Mouse (Mus musculus) ovary, adult 18-20 months (tissue): ENCODE measurements around the gene 1600014C10Rik.

Experiments
- DNase-seq: peaks from one replicate; pipeline ENCODE4 v3.0.0; 2022; ENCODE audit warnings: low spot score, mixed read lengths

1600014C10Rik gene

DNA sequence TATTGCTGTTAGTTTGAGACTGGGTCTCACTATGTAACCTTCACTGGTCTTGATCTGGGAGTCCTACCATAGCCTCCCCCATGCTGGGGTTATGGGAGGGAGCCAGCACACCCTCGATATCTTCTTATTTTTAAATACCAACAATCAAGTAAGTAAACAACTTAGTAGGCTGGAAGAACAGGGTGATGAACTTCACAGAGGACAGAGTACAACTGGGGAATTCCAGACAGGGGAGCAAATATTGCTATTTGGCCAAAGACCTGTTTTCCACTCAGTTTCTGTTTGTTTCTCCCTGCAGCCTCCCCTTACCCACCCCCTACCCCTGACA is 1.4 kb downstream of the 1600014C10Rik start:
- DNase-seq: no peak

DNA sequence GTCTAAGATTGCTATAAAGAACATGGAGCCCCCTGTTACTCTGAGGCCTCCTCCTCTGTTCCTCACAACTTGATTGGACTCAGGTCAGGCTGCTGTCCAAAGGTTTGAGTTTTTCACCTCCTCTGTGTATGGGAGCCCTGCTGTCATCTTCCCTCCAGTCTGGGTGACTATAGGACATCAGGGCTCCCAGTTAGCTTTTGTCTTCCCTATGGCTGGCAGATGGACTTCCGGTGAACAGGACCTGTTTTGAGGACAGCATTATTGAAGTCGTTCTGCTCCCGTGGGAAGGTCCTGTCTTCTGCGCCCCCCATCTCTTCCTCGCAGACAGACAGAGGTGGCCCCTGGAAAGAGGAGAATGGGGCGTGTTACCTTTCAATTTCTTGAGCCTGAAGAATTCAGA is 1.8 kb downstream of the 1600014C10Rik start:
- no peak for DNase-seq

DNA sequence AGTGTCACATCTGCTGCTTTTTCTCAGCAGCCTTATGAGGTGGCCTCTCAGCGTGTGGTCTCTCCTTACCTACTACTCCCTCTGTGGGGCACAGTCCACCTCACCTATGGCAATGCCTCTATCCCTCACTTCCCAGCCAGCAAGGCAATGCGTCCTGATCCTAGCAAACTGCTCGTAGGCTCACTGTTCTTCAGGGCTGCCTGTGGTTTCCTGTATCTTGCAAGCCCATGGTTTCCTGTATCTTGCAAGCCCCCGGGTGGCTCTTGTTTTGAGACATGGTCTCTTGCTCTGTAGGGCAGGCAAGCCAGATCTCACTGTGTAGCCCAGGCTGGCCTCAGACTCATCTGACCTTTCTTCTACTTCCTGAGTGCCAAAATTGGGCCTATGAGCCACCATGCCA is 3.8 kb downstream of the 1600014C10Rik start:
- DNase-seq: no peak

DNA sequence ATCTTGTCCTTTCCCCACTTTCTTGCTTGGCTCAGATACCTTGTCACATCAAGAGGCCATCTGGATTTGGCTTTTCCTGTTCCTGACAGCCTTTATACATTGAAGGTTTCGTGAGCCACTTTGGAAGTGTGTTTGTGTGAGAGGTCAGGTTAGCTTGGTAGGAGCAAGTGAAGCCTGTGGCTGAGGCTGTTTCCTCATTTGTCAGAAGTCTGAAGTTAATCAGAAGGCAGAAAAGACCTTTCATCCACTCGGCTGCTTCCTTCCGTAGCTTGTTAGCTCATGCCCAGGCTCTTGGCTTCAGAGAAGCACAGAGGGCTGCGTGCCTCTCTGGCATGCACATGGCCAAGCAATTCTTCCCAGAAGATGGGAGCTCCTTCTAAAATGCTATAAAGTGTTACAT is 4.8 kb downstream of the 1600014C10Rik start:
- DNase-seq: no peak

DNA sequence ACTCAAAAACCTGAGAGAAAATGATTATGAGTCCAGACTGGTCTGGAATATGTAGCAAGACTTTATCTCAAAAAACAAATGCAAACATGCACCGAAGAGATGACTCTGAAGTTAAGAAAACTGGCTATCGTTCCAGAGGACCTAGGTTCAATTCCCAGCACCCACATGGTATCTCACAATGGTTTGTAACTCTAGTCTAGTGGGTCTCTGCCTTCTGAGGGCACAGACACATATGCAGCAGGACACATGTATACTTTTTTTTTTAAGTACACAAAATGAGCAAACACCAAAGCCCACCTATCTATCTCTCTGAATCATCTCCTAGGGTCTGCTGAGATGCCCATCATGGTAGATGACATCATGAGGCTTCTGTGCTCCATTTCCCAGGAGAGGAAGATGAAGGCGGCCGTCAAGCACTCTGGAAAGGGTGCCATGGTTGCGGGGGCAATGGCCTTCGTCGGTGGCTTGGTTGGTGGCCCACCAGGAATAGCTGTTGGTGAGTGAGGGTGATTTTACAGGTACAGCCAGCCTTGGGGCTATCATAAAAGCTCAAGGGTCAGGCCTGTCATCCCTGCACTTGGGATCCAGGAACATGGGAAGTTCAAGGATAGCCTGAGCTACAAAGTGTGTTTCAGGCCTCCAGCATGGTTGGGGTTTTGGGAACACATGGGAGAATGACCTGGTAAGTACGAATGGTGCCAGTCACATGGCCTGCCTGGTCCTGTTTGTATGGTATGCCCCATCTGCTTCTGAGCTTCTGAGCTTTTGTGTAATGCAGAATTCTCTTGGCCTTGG is 5.5 kb downstream of the 1600014C10Rik start:
- DNase-seq: no peak

DNA sequence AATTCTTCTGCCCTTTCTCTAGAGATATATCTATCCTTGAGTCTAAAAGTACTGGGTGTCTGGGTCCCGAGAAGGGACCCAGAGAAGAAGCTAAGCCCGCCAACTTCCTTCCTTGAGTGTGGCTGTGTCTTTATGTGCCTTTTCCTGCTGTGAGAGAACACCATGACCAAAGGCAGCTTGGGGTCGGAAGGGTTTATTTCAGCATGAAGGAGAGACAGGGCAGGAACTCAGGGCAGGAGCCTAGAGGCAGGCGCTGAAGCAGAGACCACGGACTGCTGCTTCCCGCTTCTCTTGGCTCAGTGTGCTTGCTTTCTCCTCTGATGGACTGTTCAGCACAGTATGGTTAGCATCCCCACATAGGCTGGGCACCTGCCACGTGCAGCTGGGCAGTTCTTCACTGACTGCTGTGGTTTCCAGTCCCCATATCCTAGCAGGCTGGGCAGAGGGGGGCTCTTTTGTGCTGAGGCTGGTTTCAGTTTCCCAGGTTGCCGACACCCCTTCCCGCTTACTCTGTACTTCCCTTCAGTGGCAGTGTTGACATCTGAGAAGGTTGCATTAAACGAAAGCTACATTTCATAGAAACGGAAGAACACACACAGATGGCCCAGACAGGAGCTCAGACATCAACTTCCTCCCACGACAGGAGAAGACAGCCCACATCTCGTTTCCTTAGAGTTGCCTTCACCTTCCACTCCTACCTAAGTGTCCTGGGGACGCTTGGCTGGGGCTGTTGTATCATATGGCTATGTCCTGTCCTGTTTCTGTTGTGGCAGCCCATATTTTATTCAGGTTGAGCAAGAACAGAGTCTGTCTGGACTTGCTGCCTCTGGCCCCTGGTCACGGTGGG is 6.3 kb downstream of the 1600014C10Rik start:
- DNase-seq: no peak

DNA sequence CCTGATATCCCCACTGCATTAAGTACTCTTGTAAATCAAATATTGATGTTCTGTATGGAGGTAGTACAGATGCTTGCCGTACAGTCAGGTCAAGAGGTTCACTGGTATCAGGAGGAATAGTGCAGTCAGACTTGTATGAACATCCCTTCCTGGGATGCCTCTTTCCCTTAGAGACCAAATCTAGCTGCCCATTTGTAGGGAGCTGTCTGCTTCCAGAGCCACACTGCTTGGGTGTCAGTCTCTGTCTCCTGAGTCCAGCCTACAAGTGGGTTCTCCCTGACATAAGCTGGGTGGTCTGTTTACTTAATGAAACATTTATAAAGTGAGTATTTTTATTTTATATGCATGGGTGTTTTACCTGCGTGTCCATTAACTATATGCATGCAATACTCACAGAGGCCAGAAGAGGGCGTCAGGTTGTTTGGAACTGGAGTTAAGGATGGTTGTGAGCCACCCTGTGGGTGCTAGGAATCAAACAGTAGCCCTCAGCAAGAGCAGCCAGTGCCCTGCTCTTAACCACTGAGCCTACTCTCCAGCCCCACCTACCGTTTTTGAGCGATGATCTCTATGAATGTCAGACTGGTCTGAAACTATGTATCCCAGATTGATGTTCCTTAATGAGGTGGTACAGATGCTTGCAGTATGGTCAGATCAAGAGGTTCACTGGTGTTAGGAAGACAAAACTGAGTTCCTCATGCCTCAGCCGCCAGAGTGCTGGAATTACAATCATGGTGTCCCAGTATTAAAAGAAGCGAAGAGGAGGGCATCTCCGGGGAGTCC is 7.2 kb downstream of the 1600014C10Rik start:
- no peak for DNase-seq

DNA sequence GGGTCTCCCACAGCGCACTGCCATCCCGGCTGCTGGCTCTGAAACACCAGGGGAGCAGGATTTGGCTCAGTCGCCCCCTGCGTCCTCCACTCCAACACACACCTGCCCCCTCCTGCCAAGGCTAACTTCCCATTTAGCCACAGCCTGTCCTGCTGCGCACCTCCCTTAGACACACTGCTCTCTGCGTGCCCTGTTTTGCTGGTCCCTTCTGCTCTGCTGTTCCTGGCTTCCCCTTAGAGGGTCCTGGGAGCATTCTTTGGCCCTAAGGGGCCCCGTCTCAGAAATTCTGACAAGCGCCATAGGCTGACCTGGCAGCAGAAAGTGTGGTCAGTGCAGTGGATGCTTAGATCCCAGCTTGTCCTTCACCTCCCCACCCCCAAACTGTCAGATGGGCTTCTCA is 8.1 kb downstream of the 1600014C10Rik start:
- no peak for DNase-seq

DNA sequence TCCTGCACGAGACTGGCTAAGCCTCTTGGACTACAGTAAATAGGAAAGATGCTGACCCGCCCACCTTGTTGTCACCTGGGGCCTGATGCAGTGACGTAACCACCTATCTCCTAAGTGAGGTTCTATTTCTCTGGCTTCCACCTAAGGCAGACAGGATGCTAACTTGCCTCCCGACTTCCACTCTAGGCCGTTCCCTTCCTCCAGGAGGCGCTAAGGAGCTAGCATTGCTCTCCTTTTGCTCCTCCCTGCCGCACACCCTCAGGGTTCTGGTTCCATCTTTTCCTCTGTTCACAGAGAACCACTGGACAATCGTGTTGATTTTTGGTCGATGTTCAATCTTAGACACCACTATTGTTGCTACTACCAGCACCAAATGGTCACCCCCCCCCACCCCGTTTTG is 8.6 kb downstream of the 1600014C10Rik start:
- DNase-seq: no peak

DNA sequence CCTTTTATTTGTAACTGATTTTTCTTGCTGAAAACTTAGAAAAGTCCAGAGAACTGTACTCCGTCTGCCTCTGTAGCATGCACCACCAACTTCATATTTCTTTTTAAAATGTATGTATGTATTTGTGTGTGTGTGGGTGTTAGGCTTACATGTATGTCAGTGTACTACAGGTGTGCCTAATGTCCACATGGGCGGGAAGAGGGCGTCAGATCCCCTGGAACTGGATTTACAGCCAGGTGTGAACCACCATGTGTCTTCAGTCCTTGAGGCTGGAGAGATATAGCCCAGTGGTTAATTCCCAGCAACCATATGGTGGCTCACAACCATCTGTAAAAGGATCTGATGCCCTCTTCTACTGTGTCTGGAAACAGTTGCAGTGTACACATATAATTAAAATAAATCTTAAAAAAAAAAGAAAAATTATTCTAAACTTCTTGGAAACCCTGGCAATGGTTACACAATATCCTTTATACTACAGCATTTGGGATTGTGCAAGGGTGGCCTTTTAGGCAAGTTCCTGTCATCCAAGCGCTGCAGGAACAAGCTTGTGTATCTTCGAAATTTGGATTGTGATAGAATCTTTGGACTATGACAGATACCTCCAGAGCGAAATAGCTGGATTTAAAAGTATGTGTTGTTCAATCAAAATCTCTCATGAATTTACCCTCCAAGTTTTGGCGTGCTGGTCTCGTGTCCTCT is 17.0 kb downstream of the 1600014C10Rik start:
- no peak for DNase-seq

DNA sequence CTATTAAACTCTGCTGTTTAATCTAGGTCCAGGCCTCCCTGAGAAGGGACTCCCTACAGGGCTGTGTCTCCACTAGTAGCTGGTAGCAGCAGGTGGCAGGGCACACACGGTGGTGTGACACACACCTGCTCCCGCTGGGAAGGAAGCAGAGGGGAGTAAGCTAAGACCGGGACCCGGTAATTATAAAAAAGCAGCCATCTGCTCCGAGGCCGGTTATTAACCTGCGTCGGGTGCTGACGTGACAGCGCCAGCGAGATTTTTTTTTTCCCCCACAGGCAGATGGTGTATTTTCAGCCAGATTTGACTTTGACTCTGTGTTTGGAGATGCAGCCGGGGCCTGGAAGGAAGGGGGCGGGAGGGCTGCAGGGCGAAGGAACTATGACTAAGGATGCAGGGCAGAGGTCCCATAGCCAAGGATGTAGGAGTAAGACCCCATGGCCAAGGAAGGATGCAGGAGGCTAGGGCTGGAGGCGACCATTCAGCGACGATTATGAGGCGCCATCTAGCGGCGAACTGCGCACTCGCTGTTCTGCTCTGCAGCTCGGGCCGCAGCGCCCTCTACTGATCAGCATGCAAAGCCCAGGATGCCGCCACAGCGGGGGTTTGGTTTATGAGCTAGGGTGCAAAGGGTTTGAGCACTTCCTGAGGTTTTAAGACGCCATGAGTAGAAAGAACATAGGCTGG is 17.7 kb downstream of the 1600014C10Rik start:
- DNase-seq: peak; percentile 40

DNA sequence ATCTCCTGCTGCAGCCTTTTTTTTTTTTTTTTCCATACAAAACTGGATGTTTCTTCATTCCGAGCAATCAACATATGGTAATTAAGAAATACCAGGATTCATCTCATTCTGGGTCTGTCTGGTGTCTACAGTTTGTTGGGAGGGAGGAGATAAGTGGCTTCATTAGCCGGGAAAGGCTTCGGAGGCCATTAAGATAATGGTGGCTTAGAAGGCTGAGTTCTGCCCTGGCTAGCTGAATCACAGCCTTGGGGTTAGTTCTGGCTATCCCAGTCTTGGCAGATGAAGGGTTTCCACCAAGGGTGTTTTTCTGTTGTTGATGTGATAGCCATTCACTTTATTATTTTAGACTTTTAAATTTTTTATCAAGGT is 18.3 kb downstream of the 1600014C10Rik start:
- DNase-seq: no peak

DNA sequence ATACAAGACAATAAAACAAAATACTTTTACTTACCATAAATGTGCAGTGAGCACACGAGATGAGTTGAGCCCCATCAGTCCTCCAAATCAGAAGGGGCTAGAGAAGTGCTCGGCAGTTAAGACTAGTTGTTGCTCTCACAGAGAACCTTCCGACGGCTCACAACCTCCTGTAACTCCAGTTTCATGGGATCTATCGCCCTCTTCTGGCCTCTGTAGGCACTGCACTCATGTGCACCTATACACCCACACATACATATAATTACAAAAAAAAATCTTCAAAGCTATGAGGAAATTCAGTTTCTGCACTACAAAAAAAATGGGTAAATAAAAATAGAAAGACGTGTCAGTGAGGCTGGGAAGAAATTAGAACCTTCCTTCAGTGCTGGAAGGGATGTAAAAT is 21.3 kb downstream of the 1600014C10Rik start:
- no peak for DNase-seq

DNA sequence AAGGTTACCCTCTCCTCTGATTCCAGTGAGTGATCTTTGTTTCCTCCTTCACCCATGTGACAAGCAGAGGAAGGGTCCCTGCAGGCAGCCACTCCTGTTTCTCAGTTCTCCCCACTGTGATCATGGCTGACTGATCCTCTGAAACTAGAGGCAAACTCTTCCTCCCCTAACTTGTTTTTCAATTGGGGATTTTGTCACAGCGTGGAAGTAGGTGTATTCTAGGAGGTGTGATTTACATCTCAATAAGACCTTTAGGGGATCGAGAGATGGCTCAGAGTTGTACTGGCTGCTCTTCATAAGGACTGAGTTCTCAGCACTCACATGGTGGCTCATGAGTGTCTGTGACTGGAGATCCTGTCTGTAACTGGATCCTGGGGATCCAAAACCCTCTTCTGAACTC is 22.8 kb downstream of the 1600014C10Rik start:
- DNase-seq: no peak

DNA sequence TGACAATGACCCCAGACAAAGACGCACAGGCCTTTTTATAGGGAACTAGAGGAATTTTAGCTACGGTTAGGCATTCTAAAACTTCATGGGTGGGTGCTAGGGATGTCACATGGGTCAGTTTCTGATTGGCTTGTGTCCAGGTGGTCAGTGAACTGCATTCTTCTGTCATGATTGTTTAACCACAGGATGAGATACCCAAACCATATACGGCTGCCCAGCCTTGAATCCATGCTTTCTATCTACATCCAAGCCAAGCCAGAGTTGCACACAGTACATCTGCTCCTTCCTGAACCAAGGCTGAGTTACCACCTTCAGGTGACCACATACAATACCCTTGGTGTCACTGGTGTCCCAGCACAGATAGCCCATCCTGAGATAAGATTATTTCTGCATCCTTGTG is 23.5 kb downstream of the 1600014C10Rik start:
- DNase-seq: peak; percentile 53

DNA sequence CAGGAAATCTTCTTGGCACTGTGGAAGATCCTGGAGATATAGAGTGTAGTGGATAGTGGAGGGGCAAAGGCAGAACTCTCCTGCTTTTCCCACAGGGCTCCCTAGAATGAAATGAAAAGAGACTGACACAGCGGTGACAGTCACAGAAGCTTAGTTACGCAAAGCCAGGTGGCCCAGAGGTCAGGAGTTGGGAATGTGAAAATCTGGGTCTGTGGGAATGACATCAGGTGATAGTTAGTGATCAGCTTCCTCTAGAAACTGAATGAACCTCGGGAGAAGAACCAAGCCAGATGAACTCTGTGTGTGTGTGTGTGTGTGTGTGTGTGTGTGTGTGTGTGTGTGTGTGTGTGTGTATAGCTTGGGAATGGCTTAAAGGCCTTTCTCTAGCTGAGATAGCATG is 26.0 kb downstream of the 1600014C10Rik start:
- DNase-seq: no peak

DNA sequence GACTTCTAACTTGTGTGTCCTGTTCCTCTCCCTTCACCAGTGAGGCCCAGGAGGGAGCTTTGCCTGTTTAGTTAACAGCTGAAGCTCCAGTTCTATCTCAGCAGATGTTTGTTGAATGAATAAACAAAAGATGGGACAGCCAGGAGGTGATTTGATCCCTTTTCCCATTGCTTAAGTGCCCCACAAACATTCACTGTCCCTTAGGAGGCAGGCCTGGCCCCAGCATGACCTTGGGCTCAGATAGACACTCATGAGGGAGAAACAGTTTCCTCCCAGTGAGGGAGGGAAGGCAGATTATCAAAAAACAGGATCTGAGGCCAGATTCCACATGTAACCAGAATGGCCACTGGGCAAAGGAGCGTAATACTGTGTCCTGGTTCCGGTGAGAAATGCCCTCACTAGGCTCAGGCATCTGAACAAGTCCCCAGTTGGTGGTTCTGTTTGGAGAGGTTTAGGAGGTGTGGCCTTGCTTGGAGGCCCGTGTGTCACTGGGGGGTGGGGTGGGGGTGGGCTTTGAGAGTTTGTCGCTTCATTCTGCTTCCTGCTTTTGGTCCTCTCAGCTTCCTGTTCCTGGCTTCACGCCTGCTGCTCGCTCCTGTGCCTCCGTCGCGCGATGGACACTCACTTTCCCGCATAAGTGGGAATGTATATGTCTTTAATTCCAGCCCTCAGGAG is 26.6 kb downstream of the 1600014C10Rik start:
- no peak for DNase-seq

DNA sequence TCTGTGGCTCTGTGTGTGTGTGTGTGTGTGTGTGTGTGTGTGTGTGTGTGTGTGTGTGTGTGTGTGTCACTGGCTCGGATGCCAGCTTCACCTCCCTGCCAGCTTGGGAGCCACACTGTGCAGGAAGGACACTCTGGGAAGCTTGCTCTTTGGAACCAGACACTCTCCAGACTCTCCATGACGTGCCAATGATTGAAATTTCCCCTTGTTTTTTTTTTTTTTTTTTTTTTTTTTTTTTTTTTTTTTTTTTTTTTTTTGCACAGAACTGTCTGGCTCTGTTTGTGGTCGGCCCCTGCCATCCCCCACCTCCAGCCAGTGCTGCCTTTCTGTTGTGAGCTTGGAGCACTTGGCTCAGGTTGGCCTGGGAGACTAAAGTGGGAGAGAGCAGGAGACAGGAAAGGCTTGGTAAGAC is 29.6 kb downstream of the 1600014C10Rik start:
- no peak for DNase-seq

DNA sequence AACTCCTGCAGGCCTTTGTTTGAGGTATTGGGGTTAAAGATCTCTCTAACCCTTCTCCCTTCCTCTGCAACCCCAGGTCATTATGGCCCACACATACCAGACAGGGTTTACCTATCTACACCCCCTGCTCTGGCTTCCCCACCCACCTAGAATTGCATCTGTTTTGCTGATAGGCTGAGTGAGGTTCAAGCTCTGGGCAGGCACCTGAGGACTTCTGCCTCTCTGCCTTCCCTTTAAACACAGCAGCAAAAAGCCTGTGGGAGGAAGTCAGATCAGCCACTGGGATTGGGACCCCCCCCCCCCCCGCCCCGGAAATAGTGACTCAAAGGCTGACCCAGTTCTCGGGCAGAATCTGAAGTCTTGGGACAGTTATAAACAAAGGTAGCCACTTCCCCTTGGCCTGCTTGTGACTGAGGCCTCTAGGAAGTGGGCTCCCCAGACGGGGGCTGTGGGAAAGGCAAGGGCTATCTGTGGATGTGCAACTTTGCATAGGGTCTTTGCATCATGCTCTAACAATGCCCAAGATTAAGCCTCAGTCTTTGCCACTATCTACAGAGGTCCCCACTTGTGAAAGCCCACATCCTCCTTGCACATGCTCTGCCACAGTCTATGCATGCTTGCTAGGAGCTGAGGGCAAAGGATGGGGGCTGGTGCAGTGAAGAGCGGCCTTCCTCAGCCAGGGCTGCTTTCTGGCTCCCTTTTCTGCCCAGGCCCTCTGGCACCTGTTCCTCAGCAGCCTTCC is 31.6 kb downstream of the 1600014C10Rik start:
- no peak for DNase-seq

DNA sequence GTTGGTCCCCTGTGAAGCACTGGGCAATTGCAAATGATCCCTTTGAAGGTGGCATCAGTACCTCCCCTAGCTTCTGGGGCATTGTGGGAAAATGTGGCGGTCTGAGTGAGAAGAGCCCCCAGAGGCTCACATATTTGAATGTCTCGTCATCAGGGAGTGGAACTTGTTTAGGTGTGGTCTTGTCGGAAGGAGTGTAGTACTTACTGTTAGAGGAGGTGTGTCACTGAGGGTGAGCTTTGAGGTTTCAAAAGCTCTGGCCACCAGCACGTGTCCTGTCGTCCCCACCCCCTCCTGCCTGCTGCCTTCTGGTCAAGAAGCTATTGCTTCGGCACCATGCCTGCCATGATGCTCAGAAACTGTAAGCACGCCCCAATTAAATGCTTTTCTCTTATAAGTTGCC is 32.3 kb downstream of the 1600014C10Rik start:
- DNase-seq: no peak
